In genomic region chr3:62392636-62393035, GRCm38 (mm10) we compare ENCODE assay signal across 23 mouse cellular contexts. TPM values are rescaled to one million over a fixed set of nuclear protein-coding genes. Genes with fewer than 3 reads are reported as not detected.
DNase-seq lines count a peak whose midpoint lies in the region; ATAC-seq and TF ChIP-seq lines count a peak whose summit lies in the region.
"Had no signal": no experiment of that assay in that cellular context is flagged by ENCODE, and none has a peak within 500 bp of the region (broad histone marks: within the 10 kb centered on the region; RNA-seq: fewer than 3 reads in every experiment).

No protein-coding gene starts in this region.

- TF ChIP-seq CTCF in lung, embryonic 14.5 days (IDR thresholded peaks at IDR 0.05; ENCODE audit: low read depth) = no peak

- H3K36me3 ChIP-seq in heart, embryonic 13.5 days = no peaks in the 10 kb centered on the region
- 0 out of 2 replicates have a peak, but pooled peaks cover 4% of the 10 kb centered on the region for H3K36me3 ChIP-seq in lung, embryonic 14.5 days (ENCODE audit: insufficient read depth)
- H3K36me3 ChIP-seq in embryonic facial prominence, embryonic 14.5 days (ENCODE audit: control insufficient read depth, insufficient read depth, low read length) = no peaks in the 10 kb centered on the region
- 0 out of 2 replicates have a peak, but pooled peaks cover 1% of the 10 kb centered on the region for H3K36me3 ChIP-seq in limb, embryonic 15.5 days
- H3K36me3 ChIP-seq in hindbrain, embryonic 13.5 days = no peaks in the 10 kb centered on the region
- H3K36me3 ChIP-seq: embryonic facial prominence, embryonic 12.5 days; forebrain, embryonic 10.5 days; heart, embryonic 10.5 days; heart, embryonic 15.5 days; hindbrain, embryonic 15.5 days had no signal

- no peaks in the 10 kb centered on the region for H3K27me3 ChIP-seq in heart, embryonic 13.5 days (replicated peaks)
- H3K27me3 ChIP-seq in lung, embryonic 14.5 days (ENCODE audit: insufficient read depth, low read length) = no peaks in the 10 kb centered on the region
- H3K27me3 ChIP-seq in embryonic facial prominence, embryonic 14.5 days (replicated peaks; ENCODE audit: control insufficient read depth, insufficient read depth, low read length) = no peaks in the 10 kb centered on the region
- H3K27me3 ChIP-seq in limb, embryonic 15.5 days = no peaks in the 10 kb centered on the region
- no peaks in the 10 kb centered on the region for H3K27me3 ChIP-seq in hindbrain, embryonic 13.5 days
- H3K27me3 ChIP-seq: embryonic facial prominence, embryonic 12.5 days; heart, embryonic 15.5 days; hindbrain, embryonic 15.5 days had no signal

- H3K4me3 ChIP-seq in heart, embryonic 13.5 days = no peak overlapping the region
- no peak overlapping the region for H3K4me3 ChIP-seq in lung, embryonic 14.5 days (ENCODE audit: low read depth, low read length)
- no peak overlapping the region for H3K4me3 ChIP-seq in embryonic facial prominence, embryonic 14.5 days (ENCODE audit: low read depth, low read length)
- no peak overlapping the region for H3K4me3 ChIP-seq in limb, embryonic 15.5 days
- no peak overlapping the region for H3K4me3 ChIP-seq in hindbrain, embryonic 13.5 days
- H3K4me3 ChIP-seq: embryonic facial prominence, embryonic 12.5 days; erythroblast, embryonic 14.5 days; forebrain, embryonic 10.5 days; heart, embryonic 10.5 days; heart, embryonic 15.5 days; hindbrain, embryonic 15.5 days had no signal

- DNase-seq in heart, adult 11 months = no peak
- DNase-seq in lung, embryonic 14.5 days = peak; percentile 84
- DNase-seq in lung, postnatal 10 days = no peak
- peak; percentile 63 for DNase-seq in embryonic facial prominence, embryonic 14.5 days (ENCODE audit: low spot score)
- DNase-seq in frontal cortex, postnatal 14 days (ENCODE audit: low spot score in 2 of 2) = no peak
- DNase-seq: adrenal gland, postnatal 10 days; cerebellum, adult 11 months; cerebellum, adult 8-10 months; cerebellum, postnatal 14 days; embryo, embryonic 11 days; gastrocnemius, postnatal 36 days; heart, adult 18-20 months; heart, postnatal 14 days had no signal

- H3K9me3 ChIP-seq in heart, embryonic 13.5 days = no peaks in the 10 kb centered on the region
- H3K9me3 ChIP-seq in lung, embryonic 14.5 days (ENCODE audit: low read depth, low read length) = no peaks in the 10 kb centered on the region
- no peaks in the 10 kb centered on the region for H3K9me3 ChIP-seq in embryonic facial prominence, embryonic 14.5 days (ENCODE audit: control insufficient read depth, low read length)
- H3K9me3 ChIP-seq in limb, embryonic 15.5 days = no peaks in the 10 kb centered on the region
- no peaks in the 10 kb centered on the region for H3K9me3 ChIP-seq in hindbrain, embryonic 13.5 days
- H3K9me3 ChIP-seq: embryonic facial prominence, embryonic 12.5 days; forebrain, embryonic 10.5 days; heart, embryonic 10.5 days; heart, embryonic 15.5 days; hindbrain, embryonic 15.5 days had no signal

- H3K27ac ChIP-seq in heart, embryonic 13.5 days (replicated peaks) = 0 out of 2 replicates have a peak overlapping the region, but pooled peaks have one; percentile 28
- H3K27ac ChIP-seq in lung, embryonic 14.5 days (ENCODE audit: low read depth) = peak overlapping the region; percentile 85
- H3K27ac ChIP-seq in embryonic facial prominence, embryonic 14.5 days (replicated peaks; ENCODE audit: low read depth, low read length) = peak overlapping the region; percentile 63; the same call in 1 of the 2 replicates
- peak overlapping the region; percentile 23; the same call in 1 of the 2 replicates for H3K27ac ChIP-seq in limb, embryonic 15.5 days
- no peak overlapping the region for H3K27ac ChIP-seq in hindbrain, embryonic 13.5 days
- H3K27ac ChIP-seq: embryonic facial prominence, embryonic 12.5 days; forebrain, embryonic 10.5 days; heart, embryonic 10.5 days; heart, embryonic 15.5 days; hindbrain, embryonic 15.5 days had no signal

- no peak overlapping the region for H3K4me2 ChIP-seq in heart, embryonic 13.5 days
- H3K4me2 ChIP-seq in lung, embryonic 14.5 days = no peak overlapping the region
- no peak overlapping the region for H3K4me2 ChIP-seq in embryonic facial prominence, embryonic 14.5 days (ENCODE audit: low read depth, low read length)
- no peak overlapping the region for H3K4me2 ChIP-seq in limb, embryonic 15.5 days
- no peak overlapping the region for H3K4me2 ChIP-seq in hindbrain, embryonic 13.5 days
- H3K4me2 ChIP-seq: embryonic facial prominence, embryonic 12.5 days; heart, embryonic 15.5 days; hindbrain, embryonic 15.5 days had no signal

- no peak overlapping the region for H3K9ac ChIP-seq in heart, embryonic 13.5 days
- no peak overlapping the region for H3K9ac ChIP-seq in lung, embryonic 14.5 days
- no peak overlapping the region for H3K9ac ChIP-seq in embryonic facial prominence, embryonic 14.5 days (ENCODE audit: low read depth, low read length)
- H3K9ac ChIP-seq in limb, embryonic 15.5 days = no peak overlapping the region
- no peak overlapping the region for H3K9ac ChIP-seq in hindbrain, embryonic 13.5 days
- H3K9ac ChIP-seq: embryonic facial prominence, embryonic 12.5 days; heart, embryonic 15.5 days; hindbrain, embryonic 15.5 days had no signal

- no peak for ATAC-seq in heart, embryonic 13.5 days (ENCODE audit: extremely low read depth, insufficient number of reproducible peaks, low FRiP score, low TSS enrichment)
- peak; percentile 59; the same call in 1 of the 2 replicates for ATAC-seq in lung, embryonic 14.5 days (ENCODE audit: insufficient read depth)
- no peak for ATAC-seq in embryonic facial prominence, embryonic 14.5 days (ENCODE audit: low read depth)
- no peak for ATAC-seq in limb, embryonic 15.5 days (ENCODE audit: insufficient number of reproducible peaks, low FRiP score, low TSS enrichment, low read depth)
- no peak for ATAC-seq in hindbrain, embryonic 13.5 days (ENCODE audit: low FRiP score)
- ATAC-seq: forebrain, embryonic 14.5 days had no signal

- peaks cover 15% of the 10 kb centered on the region for H3K4me1 ChIP-seq in heart, embryonic 13.5 days
- peaks cover 10% of the 10 kb centered on the region for H3K4me1 ChIP-seq in lung, embryonic 14.5 days (ENCODE audit: insufficient read depth)
- H3K4me1 ChIP-seq in embryonic facial prominence, embryonic 14.5 days (ENCODE audit: control insufficient read depth, insufficient read depth, low read length) = peaks cover 39% of the 10 kb centered on the region
- peaks cover 26% of the 10 kb centered on the region; the same call in 1 of the 2 replicates for H3K4me1 ChIP-seq in limb, embryonic 15.5 days
- peaks cover 7% of the 10 kb centered on the region; the same call in 1 of the 2 replicates for H3K4me1 ChIP-seq in hindbrain, embryonic 13.5 days (replicated peaks)
- H3K4me1 ChIP-seq: heart, embryonic 15.5 days; hindbrain, embryonic 15.5 days had no signal

RNA-seq across cellular contexts. Expression of gene Arhgef26, which starts 54.5 kb away (rescaled TPM):
- polyA plus RNA-seq in heart, embryonic 13.5 days (2015; fragmentation: Nextera tagmentation; extraction: Ambion mirVana) = 4.6 and 4.9 TPM in 2 replicates
- 11.7 and 13.6 TPM in 2 replicates for polyA plus RNA-seq in lung, embryonic 14.5 days (2014; fragmentation: Nextera tagmentation; extraction: Ambion mirVana)
- polyA plus RNA-seq in embryonic facial prominence, embryonic 14.5 days (2014; fragmentation: Nextera tagmentation; extraction: Ambion mirVana) = 7.7 and 9.4 TPM in 2 replicates
- polyA plus RNA-seq in limb, embryonic 15.5 days (2015; fragmentation: Nextera tagmentation; extraction: Ambion mirVana) = 12.0 and 12.1 TPM in 2 replicates
- polyA plus RNA-seq in hindbrain, embryonic 13.5 days (2015; fragmentation: Nextera tagmentation; extraction: Ambion mirVana) = 11.8 and 14.2 TPM in 2 replicates

Comparison
In these comparisons a context has a peak if more than half of its experiments do, and no peak if none do; other contexts are left out.
1. DNase-seq: peak in lung, embryonic 14.5 days (single experiment) and embryonic facial prominence, embryonic 14.5 days (single experiment); none in heart, adult 11 months (single experiment), lung, postnatal 10 days (single experiment) and frontal cortex, postnatal 14 days (0 of 2).